Mouse (Mus musculus) embryonic facial prominence, embryonic 10.5 days (tissue): Measurements from ENCODE around the gene Gm47841. TPM values are rescaled to one million over a fixed set of nuclear protein-coding genes. Genes with fewer than 3 reads are reported as not detected.

Experiments used
- DNase-seq: peaks from one replicate; pipeline ENCODE4 v3.0.0-alpha.2; 2017; ENCODE audit warnings: low spot score
- H3K27ac ChIP-seq: fragments of 300-500 bp; sonication (generic); replicated peaks from 2 replicates; pipeline ENCODE4 v1.5.1; 2016; ENCODE audit warnings: mild to moderate bottlenecking
- H3K27me3 ChIP-seq: fragments of 300-500 bp; sonication (generic); replicated peaks from 2 replicates; pipeline ENCODE4 v1.6.1; 2016; ENCODE audit warnings: low read depth, mild to moderate bottlenecking; ENCODE audit not compliant: poor library complexity, severe bottlenecking
- H3K36me3 ChIP-seq: fragments of 300-500 bp; sonication (generic); replicated peaks from 2 replicates; pipeline ENCODE4 v1.6.1; 2016; ENCODE audit warnings: mild to moderate bottlenecking, moderate library complexity
- H3K4me1 ChIP-seq: fragments of 300-500 bp; sonication (generic); 2 replicates; pipeline ENCODE4 v1.6.1; 2016
- H3K4me3 ChIP-seq: fragments of 300-500 bp; sonication (generic); 2 replicates; pipeline ENCODE4 v1.5.1; 2016; ENCODE audit warnings: mild to moderate bottlenecking, moderate library complexity
- H3K9me3 ChIP-seq: fragments of 300-500 bp; sonication (generic); 2 replicates; pipeline ENCODE4 v1.6.1; 2016; ENCODE audit warnings: mild to moderate bottlenecking
- WGBS: fragments of 180-500 bp; shearing (Covaris S2); methylation state at CpG from one replicate; pipeline ENCODE4 v1.1.7; 2016; 5-methylcytosine and 5-hydroxymethylcytosine counted together
- polyA plus RNA-seq: library from polyadenylated mRNA; unstranded; fragments of >200 nt; fragmentation: Nextera tagmentation; extraction: Ambion mirVana; gene quantifications from 2 replicates; pipeline ENCODE4 v1.2.1, GENCODE M21; 2016

The Gm47841 gene
- polyA plus RNA-seq, result not detected in 2 replicates

DNA sequence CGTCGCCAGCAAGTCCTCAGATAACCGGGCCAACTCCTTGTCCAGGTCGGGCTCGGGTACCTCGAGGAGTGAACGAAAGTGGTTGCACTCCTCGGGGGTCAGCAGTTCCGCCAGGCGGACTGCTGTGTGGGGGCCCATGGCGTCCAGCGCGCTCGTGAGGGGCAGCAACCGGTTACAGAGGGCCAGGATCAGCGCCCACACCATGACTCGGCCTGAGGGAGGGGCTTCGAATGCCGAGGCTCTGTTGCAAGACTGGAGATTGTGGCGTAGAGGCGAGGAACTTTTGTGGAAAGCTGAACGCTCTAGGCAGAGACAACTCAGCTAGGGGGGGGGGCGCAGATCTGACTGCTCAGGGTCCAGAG lies at the start of gene Gm47841:
Gene Gm47841 (minus strand): TSS at position 204 of the 362 bp plus-strand sequence.
- H3K4me3 ChIP-seq, result peak within 1 kb of the TSS; percentile 68
- WGBS, result 2% methylated on average over 23 of the region's 23 CpGs
- DNase-seq, result no peak
- H3K27me3 ChIP-seq, result peaks cover 95% of the 10 kb centered on the region
- H3K4me1 ChIP-seq, result peaks cover 60% of the 10 kb centered on the region
- H3K9me3 ChIP-seq, result no peaks in the 10 kb centered on the region
- peak within 1 kb of the TSS; percentile 81 for H3K27ac ChIP-seq
- peaks cover 27% of the 10 kb centered on the region for H3K36me3 ChIP-seq

DNA sequence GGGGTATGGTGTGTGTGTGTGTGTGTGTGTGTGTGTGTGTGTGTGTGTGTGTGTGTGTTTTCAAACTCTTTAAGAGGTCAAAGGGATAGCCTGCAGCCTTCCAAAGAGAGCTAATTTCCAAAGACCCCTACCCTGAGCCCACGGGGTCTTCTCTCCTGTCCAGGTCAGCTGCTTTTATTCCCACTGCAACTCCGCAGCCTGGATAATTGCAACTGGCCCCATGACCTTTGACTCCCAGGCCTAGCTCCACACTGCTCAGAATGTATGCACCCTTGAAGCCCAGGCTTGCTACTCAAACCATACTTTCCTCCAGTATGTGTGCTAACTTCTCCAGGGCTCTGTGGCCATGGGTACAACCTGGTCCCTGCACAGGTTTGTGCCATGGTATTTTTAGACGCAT lies 48.2 kb upstream of the Gm47841 start:
- DNase-seq, result peak; percentile 68
- H3K9me3 ChIP-seq, result no peaks in the 10 kb centered on the region
- WGBS, result 35% methylated on average over 3 of the region's 3 CpGs
- H3K4me1 ChIP-seq, result peaks cover 80% of the 10 kb centered on the region
- H3K36me3 ChIP-seq, result no peaks in the 10 kb centered on the region
- H3K27ac ChIP-seq, result peak overlapping the region; percentile 90
- H3K4me3 ChIP-seq, result peak overlapping the region; percentile 25; the same call in 1 of the 2 replicates
- H3K27me3 ChIP-seq, result peaks cover 34% of the 10 kb centered on the region

DNA sequence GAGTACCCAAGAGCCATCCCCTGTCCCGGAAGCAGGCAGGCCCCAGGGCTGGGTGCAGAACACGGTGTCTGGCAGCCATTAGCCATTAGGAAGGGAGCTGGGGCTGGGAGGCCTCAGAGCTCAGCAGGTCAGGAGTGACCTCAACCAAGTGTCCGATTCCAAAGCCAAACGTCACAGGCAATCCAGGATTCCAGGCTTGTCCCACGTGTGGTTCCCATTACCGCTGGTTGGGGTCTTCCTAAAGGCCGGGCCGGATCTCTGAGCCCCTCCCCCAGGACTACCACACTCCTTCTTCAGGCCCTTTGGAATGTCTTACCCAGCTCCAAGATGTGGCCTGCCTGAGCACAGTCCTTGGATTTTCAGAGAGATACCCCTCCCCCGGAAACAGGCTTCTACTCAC lies 47.8 kb upstream of the Gm47841 start:
- peak; percentile 90 for DNase-seq
- no peaks in the 10 kb centered on the region for H3K9me3 ChIP-seq
- 25% methylated on average over 9 of the region's 9 CpGs for WGBS
- peak overlapping the region; percentile 90 for H3K27ac ChIP-seq
- no peaks in the 10 kb centered on the region for H3K36me3 ChIP-seq
- peaks cover 34% of the 10 kb centered on the region for H3K27me3 ChIP-seq
- peak overlapping the region; percentile 25; the same call in 1 of the 2 replicates for H3K4me3 ChIP-seq
- peaks cover 82% of the 10 kb centered on the region for H3K4me1 ChIP-seq

DNA sequence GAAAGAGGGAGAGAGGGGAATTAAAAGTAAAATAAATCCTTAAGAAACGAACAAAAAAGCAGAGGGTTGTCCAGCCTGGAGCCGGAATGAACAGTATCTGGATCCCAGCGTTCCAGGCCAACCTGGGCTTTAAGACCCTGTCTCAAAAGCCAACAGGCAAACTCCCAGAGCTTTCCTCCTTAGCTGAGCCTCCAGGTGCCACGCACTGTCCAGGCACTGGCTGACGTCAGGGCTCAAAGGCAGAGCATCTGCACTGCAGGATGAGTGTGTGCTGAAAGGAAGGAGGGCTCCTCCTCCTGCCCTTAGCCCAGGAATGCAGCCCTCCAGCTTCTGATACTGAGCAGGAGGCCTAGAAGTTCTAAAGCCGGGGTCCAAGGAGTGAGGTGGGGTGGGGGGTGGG lies 46.8 kb upstream of the Gm47841 start:
- peak overlapping the region; percentile 25 for H3K4me3 ChIP-seq
- peaks cover 78% of the 10 kb centered on the region for H3K4me1 ChIP-seq
- H3K9me3 ChIP-seq, result no peaks in the 10 kb centered on the region
- WGBS, result 33% methylated on average over 6 of the region's 6 CpGs
- peak overlapping the region; percentile 90 for H3K27ac ChIP-seq
- H3K36me3 ChIP-seq, result no peaks in the 10 kb centered on the region
- peaks cover 28% of the 10 kb centered on the region for H3K27me3 ChIP-seq
- DNase-seq, result peak; percentile 64

DNA sequence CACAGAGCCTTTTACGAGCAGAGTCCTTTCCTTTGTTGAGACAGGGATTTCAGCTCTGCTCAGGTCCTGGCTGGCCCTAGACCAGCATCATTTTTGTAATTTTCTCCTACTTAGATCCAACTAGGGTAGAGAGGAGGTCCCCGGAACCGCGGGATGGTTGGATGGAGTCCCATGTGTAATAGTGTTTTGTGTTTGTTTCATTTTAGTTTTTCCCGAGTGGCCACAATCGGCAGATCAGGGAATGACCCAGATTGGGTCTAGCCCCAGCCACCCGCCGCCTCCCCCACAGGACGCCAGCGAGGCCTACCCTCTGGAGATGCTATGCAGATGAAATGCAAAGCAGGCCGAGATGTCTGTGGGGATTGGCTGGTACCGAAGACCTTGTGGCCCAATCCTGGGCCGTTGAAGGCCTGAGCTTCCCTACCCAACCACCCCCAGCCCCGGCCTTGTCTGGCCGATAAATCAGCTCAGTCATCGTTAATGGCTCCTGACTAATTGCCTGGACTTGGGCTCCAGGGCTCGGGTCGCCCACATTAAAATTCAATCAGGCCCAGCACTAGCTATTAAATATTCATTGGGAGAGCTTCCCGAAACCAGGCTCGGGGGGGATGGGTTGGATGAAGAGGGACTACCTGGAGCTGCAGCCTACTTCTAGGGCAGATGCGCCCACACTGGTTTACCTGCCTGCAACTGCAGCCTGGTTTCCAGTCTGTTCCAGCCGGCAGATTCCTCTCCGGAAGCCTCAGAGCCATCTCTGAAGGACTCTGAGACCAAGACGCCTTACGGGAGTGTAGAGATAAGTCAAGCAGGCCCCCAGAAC lies 45.8 kb upstream of the Gm47841 start:
- peak; percentile 87 for DNase-seq
- WGBS, result 6% methylated on average over 25 of the region's 25 CpGs
- no peaks in the 10 kb centered on the region for H3K36me3 ChIP-seq
- H3K4me3 ChIP-seq, result peak overlapping the region; percentile 42
- peaks cover 77% of the 10 kb centered on the region for H3K4me1 ChIP-seq
- peaks cover 23% of the 10 kb centered on the region; the same call in 1 of the 2 replicates for H3K27me3 ChIP-seq
- no peaks in the 10 kb centered on the region for H3K9me3 ChIP-seq
- H3K27ac ChIP-seq, result peak overlapping the region; percentile 90

DNA sequence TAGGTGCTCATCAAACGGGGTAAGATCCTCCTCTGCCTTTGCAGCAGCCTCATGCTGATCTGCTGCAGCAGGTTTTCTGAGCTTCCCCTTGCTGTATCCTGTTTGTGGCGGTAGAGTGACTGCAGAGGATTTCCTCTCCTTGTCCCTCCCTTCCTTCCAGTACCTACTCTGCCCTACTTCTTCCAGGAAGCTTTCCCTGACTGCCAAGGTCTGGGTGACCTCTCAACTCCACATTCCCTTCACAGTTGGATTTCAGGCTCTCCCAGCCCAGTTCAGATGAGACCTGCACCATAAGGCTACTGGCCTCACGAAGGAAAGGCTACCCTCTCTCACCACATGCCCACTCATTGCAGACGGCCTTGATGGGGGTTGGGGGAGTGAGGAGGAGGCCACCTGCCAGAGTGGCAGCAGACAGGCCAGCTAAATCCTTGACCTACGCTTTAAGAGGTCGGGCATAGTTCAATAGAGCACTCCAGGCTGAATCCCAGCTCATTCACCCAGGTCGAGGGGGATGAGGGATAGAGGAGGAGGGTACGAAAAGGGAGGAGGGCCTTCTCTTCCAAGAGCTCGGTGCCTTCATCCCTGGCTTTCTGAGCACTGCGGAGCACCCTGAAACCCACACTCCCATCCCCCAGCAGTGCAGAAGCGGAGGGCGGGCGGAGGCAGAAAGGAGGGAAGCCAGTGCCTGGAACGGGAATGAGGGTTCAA lies 45.1 kb upstream of the Gm47841 start:
- Histone ChIP-seq H3K27me3 (peaks cover 18% of the 10 kb centered on the region; the same call in 1 of the 2 replicates), H3K36me3 (no peaks in the 10 kb centered on the region), H3K4me3 (peak overlapping the region; percentile 42; the same call in 1 of the 2 replicates), H3K27ac (peak overlapping the region; percentile 90), H3K9me3 (no peaks in the 10 kb centered on the region), H3K4me1 (peaks cover 71% of the 10 kb centered on the region)
- WGBS, result 20% methylated on average over 14 of the region's 14 CpGs
- peak; percentile 57 for DNase-seq

DNA sequence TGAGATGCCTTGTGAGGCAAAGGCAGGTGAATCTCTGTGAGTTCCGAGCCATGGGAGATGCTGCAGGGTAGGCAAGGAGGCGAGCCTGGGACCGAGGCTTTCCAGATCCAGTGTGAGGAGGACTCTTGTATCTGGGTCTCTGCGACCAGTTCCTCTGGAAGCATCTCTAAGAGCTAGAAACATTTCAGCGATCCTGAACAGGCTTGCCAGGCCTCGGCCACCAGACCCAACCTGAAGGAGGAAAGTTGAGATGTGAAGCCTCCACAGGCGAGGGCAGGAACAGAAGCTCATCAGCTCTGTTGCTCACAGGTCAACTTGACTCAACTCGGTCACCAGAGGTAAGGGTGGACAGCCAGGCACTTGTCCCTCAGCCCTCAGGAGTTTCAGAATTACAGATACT lies 44.4 kb upstream of the Gm47841 start:
- H3K4me1 ChIP-seq, result peaks cover 63% of the 10 kb centered on the region
- WGBS, result 92% methylated on average over 8 of the region's 8 CpGs

DNA sequence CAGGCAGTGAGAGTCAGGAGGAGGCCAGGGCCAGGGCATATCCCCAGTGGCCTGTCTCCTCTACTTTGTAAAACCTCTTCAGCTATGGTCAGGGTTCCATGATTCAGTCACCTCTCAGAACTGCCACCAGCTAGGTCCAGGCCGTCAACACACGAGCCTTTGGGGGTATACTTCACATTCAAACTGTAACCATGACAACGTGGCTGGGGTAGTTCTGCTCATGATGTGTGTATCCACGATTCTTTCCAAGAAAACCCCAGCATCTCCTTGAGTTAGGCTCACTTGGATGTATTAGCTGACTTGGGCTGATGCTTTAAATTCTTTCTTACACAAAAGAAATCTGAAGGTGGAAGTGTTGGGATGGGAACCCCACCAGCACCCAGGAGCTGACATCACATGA lies 41.1 kb upstream of the Gm47841 start:
- Histone ChIP-seq H3K27me3 (0 out of 2 replicates have a peak, but pooled peaks cover 10% of the 10 kb centered on the region), H3K36me3 (no peaks in the 10 kb centered on the region), H3K27ac (no peak overlapping the region), H3K4me3 (no peak overlapping the region), H3K4me1 (peaks cover 47% of the 10 kb centered on the region), H3K9me3 (no peaks in the 10 kb centered on the region)
- 73% methylated on average over 4 of the region's 4 CpGs for WGBS
- no peak for DNase-seq

More for the DNA sequence above, 44.4 kb upstream of the Gm47841 start:
- no peak for DNase-seq
- no peaks in the 10 kb centered on the region for H3K36me3 ChIP-seq
- peak overlapping the region; percentile 90; the same call in 1 of the 2 replicates for H3K27ac ChIP-seq
- H3K4me3 ChIP-seq, result no peak overlapping the region
- H3K9me3 ChIP-seq, result no peaks in the 10 kb centered on the region
- peaks cover 11% of the 10 kb centered on the region; the same call in 1 of the 2 replicates for H3K27me3 ChIP-seq

DNA sequence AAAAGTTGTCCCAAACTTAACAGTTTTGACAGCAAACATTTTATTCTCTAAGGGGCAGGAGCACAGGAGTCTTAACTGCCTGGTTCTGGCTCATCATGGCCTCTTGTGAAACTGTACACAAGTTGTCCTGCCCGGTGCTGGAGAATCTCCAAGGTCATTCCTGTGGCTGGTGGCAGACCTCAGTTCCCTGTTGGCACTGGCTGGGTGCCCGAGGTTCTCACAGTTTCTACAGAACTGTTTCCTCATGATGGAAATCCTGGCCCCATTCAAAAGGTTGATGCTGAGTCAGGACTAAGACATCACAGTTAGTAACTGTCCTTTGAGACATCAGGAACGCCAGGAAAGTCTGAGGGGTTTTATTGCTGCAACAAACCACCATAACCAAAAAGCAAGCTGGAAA lies 39.8 kb upstream of the Gm47841 start:
- Histone ChIP-seq H3K36me3 (no peaks in the 10 kb centered on the region), H3K4me3 (no peak overlapping the region), H3K4me1 (peaks cover 45% of the 10 kb centered on the region), H3K9me3 (no peaks in the 10 kb centered on the region), H3K27ac (0 out of 2 replicates have a peak overlapping the region, but pooled peaks have one; percentile 30), H3K27me3 (0 out of 2 replicates have a peak, but pooled peaks cover 10% of the 10 kb centered on the region)
- DNase-seq, result no peak
- WGBS, result 84% methylated on average over 3 of the region's 3 CpGs

DNA sequence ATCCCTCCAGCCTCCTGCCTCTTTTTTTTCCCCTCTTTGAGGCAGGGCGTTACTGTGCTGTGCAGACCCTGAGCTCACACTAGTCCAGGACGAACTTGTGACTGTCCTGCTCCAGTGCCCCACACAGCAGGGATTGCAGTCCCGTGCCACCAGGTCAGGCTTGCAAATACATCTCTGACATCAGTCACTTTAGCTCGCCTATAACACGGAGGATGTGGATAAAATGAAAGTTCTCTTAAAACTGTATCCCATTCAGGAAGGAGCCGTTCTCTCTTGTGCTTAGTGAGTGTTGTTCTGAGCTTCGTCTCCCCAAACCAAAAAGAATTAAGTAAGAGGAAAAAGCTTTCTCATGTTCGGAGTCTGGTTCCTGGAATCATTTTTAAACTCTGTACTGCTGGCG lies 39.3 kb upstream of the Gm47841 start:
- DNase-seq, result no peak
- Histone ChIP-seq H3K4me3 (no peak overlapping the region), H3K36me3 (no peaks in the 10 kb centered on the region), H3K4me1 (peaks cover 47% of the 10 kb centered on the region), H3K9me3 (no peaks in the 10 kb centered on the region), H3K27ac (peak overlapping the region; percentile 19; the same call in 1 of the 2 replicates), H3K27me3 (0 out of 2 replicates have a peak, but pooled peaks cover 8% of the 10 kb centered on the region)
- 76% methylated on average over 9 of the region's 9 CpGs for whole genome bisulfite sequencing

DNA sequence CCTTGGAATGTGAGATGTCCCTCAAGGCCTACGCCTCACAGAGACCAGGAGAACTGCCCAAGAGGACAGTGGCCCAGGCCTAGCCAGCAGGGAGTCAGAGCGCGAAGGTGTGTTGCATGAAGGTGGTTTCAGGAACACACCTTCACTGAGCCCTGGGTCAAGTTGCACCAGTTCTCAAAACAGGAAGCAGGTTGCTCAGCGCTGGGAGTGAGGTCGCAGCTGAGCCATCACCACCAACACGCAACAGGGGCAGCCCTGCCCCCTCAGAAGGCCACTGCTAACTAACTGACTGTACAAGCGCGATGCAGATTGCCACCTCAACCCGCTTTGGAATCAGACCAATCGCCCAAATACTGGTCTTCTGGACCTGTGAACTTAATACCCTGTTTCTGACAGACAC lies 37.3 kb upstream of the Gm47841 start:
- H3K27ac ChIP-seq, result peak overlapping the region; percentile 68
- no peak for DNase-seq
- H3K36me3 ChIP-seq, result no peaks in the 10 kb centered on the region
- H3K27me3 ChIP-seq, result 0 out of 2 replicates have a peak, but pooled peaks cover 4% of the 10 kb centered on the region
- no peak overlapping the region for H3K4me3 ChIP-seq
- H3K4me1 ChIP-seq, result peaks cover 64% of the 10 kb centered on the region
- H3K9me3 ChIP-seq, result no peaks in the 10 kb centered on the region
- 69% methylated on average over 10 of the region's 10 CpGs for WGBS

DNA sequence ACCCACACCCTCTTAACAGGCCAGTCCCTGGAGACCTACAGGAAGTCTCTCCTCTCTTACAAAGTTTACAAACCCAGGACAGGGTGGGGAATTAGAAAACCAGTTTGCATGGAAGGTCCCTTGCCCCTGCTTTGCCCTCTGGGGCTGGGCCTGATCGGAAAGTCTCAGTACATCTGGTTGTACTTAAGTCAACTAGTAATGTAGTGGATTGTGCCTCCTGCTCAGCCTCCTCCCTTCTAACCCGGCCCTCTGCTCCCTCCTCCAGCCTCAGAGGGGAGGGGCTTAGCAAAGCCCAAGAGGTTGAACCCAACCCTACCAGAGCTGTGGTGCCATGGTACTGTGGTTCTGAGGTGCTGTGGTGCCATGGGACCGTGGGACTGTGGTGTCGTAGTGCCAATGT lies 35.0 kb upstream of the Gm47841 start:
- WGBS, result 43% methylated on average over 4 of the region's 4 CpGs
- Histone ChIP-seq H3K36me3 (no peaks in the 10 kb centered on the region), H3K27ac (peak overlapping the region; percentile 84), H3K27me3 (0 out of 2 replicates have a peak, but pooled peaks cover 4% of the 10 kb centered on the region), H3K4me3 (peak overlapping the region; percentile 28; the same call in 1 of the 2 replicates), H3K9me3 (no peaks in the 10 kb centered on the region), H3K4me1 (peaks cover 71% of the 10 kb centered on the region)
- peak; percentile 79 for DNase-seq
